Mouse (Mus musculus): ENCODE data around the gene Msmb.

GRCm38 (mm10) chr14:32163203-32163888 lies 21.5 kb downstream of the Msmb start:
- TF ChIP-seq CTCF (conservative IDR thresholded peaks at IDR 0.05; ENCODE audit: low read length) (no peak), NANOG (IDR thresholded peaks at IDR 0.05; ENCODE audit: borderline replicate concordance, low read length) (no peak)
